Mouse (Mus musculus) thymus, postnatal 10 days (tissue): ENCODE data around the gene Icos.

ENCODE experiments used
- DNase-seq, 2 experiments: peaks; one replicate each; pipeline ENCODE4 v3.0.0; 2021; ENCODE audit warnings: low spot score in 2 of 2

Gene Icos

DNA sequence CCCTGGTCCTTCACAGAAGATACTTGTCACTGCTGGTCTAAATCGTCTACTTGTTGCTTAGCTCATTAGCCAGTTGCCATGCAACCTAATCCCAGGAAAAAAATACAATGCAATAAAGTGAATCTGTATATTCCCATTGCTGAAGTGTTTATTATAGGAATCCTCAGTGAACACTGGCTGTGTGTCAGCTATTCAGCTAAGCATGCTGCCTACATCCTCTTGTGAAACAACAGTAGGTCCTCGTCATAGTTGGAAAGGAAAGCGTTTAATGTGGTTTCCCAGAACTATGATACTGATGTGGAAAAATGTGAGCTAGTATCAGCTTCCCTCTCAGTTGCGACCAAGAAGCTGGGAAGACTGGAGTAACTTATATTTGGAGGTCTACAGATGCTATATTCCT lies 60.5 kb downstream of the Icos start:
- no peak for DNase-seq

DNA sequence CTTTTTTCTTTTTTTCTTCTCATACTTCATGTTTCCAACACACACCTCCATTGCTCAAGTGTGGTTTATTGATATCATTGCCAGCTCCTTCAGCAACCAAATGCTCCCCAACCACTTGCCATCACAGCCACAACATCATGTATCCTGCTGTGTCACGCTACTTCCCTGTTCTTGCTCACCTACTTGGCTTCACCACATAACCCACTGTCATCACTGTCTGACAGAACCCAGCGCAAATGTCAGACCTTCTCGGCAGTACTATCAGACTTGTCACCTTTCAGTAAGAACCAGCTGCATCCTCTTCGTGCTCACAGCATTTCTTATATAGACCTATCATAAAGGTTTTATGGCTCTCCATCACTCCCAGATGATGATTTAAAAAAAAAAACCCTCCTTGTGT lies 61.6 kb downstream of the Icos start:
- DNase-seq, result no peak

DNA sequence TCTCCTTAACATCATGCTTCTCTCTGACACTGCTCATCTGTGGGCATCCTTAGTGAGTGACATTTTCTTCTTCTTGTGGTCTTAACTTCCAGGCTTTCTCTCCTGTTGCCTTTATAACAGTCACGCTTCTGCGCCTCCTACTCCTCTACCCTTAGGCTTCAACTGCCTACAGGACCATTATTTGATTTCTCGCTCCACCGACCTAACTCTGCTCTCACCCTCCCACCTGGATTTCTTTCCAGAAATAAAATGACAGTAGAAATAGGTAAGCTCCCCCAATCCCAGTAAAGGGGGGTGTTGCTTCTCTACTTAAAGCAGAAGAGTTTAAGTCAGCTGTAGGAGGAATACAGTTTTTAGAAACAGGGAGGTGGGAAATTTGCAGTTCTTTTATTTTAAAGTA lies 62.7 kb downstream of the Icos start:
- DNase-seq, result no peak

DNA sequence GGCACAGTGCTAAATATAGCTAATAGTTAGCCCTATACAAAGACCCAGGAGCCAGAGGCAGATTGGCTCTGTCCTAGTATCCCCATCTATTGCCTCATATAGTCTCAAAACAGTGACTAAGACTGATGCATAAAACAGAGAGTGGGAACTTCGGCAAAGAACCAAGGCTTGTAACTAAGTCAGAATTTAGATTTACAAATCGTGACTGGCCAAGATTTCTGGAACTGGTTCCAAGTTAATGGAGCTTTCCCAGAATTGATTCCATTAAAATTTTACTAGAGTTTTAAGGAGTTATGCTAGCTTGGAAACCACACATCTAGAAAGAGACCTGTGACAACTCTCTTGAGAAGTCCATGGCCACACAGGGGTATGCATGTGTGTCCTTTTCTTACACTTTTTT lies 65.1 kb downstream of the Icos start:
- DNase-seq, result no peak

DNA sequence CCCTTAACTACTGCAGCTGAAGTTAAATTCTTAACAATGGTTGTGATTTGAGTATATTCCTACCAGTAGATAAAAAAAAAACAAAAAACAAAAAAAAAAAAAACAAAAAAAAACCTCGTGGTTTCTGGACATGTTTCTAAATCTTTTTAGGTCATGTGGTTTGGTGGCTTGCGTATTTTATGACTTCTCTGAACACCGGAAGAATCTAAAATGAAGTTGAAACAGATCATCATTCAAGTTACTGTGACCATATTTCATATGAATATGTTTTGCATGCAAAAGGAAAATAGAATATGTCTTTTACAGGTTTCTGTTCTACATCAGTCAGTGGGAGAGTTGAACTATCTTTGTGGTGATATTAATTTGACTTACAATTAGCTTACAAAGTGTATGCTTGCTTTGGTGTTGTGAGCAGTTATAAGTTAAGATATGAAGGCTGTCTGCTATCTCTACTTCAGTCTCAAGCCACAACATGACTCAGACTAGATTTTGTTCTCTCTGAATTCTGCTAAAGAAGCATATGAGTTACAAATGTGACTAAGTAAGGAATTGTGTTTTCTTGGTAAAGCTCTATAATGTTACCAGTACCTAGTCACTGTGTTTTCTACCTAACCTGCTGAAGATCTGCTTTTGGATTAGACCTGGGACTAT lies 68.5 kb downstream of the Icos start:
- no peak for DNase-seq

DNA sequence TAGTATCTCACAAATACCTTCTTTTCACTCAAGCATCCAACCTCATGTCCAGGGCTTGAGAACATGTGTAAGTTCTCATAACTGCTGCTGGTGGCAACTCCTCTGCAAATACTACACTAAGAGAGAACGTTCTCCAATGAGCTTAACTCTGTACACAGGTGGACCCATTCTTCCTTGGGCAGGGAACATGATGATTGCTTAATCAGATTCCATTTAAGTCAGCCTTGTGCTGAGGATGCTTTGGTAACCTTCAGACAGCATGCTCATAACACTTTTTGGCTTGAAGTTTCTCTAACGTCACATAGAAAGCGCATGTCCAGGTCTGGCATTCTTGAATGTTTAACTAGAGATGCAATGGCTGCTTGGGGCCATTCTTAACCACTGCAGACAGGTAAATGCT lies 69.6 kb downstream of the Icos start:
- no peak for DNase-seq
